Mouse (Mus musculus) layer of hippocampus, adult 9-10 months (tissue): ENCODE results near the gene Cnmd.

Source experiments
- DNase-seq: peaks from one replicate; pipeline ENCODE4 v3.0.0; 2022; ENCODE audit warnings: low spot score

Cnmd gene

GRCm38 (mm10) chr14:79645378-79645777 is 16.6 kb downstream of the Cnmd start:
- no peak for DNase-seq

GRCm38 (mm10) chr14:79642063-79642462 is 19.9 kb downstream of the Cnmd start:
- DNase-seq, result no peak

- DNase-seq, result no peak
These were observed 25.2 kb downstream of the Cnmd start for GRCm38 (mm10) chr14:79636814-79637213.

DNA sequence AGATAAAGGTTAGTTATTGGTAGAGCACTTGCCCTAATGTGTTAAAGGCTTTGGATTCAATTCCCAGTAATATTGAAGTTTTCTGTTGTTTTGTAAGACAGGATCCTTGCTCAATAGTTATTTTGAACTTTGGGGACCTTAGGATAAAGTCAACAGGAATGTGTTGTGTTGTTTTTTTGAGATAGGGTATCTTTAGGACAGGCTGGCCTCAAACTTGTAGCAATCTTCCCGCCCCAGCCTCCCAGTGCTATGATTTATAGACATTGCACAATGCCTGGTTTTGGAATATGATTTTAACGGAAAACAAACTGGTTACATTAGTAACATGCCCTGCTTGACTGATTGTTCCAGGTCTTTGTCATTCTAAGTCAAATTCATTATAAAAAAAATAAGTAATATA is 28.8 kb downstream of the Cnmd start:
- DNase-seq, result no peak

GRCm38 (mm10) chr14:79632330-79632729 is 29.6 kb downstream of the Cnmd start:
- no peak for DNase-seq

DNA sequence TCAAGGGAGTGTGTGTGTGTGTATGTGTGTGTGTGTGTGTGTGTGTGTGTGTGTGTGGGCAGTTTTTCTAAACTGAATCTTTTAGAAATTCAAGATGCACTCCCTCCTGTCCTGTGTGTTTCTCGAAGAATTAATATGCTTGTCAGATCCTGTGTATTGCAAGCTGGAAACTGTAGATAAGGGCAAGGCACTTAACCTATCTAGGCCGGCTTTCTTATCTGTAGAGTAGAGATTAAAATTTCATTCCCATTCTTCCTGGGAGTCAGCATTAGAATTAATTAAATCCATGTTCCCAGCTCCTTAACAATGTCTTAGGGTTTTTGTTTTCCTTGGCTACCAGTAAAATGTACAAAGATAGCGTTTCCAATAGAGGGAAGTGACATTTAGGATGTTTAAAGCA is 40.8 kb downstream of the Cnmd start:
- no peak for DNase-seq

DNA sequence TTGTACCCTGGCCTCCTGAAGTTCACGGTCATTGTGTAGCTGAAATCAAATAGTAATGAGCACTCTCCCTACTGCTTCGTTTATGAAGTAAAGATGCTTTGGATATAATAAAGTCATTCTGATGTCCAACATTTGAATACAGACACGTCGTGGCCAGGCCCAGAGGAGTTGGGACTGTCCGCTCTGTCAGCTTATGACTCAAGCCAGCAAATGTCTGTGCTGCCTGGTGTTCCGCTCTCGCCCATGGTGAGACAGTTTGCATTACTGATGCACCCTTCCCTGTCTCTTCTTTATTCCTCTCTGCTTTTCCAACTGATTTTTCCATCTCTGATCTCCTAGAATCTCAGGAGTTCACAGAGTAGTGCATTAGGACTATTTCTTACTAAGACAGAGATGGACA is 42.2 kb downstream of the Cnmd start:
- DNase-seq, result no peak

DNA sequence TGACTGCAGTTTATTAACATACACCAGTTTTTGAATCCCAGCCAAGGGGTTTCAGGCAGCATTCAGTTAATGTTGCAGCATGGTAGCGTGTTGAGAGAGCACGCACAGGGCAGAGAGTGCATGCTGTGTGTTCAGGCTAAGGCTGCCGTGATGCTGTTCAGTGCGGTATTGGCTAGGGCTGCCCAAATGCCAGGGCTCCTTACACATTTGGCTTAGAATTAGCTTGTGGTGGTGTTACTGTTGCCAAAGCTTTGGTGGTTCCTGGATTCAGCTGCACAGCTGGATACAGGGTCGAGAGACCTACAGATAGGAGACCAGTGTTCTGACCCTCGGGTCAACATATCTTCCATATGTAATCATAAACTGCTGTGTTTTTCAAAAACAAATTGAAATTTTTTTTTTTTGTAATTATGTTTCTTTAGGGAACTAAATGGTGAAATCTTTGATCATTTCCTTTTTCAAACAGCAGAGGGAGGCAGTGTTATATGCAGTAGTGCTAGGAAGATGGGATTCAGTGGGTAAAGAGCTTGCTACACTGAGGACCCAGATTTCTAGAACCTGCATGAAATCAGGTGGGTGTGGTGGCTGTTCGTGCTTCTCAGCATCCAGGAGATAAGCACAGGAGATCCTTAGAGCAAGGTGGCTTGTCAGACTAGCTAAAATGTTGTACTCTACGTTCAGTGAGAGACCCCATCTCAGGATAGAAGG is 44.7 kb downstream of the Cnmd start:
- DNase-seq, result peak; percentile 66

GRCm38 (mm10) chr14:79608286-79608685 is 53.7 kb downstream of the Cnmd start:
- DNase-seq, result no peak

DNA sequence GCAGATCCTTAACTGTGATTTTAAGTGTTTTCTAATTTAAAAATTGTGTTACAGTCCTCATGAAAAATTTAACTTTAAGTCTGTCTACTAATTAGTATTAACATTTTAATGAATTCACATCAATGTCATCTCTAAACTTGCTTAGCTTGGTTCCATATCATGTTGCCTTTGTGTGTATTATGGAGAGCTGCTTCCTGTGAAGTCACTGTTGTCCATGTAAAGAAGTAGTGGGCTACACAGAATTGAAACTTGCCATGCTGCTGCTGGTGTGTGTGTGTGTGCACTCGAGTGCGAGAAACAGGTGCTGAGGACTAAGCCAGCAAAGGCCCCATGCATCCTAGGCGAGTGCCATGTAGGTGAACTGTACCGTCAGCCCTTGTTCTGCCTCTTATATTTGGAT is 54.6 kb downstream of the Cnmd start:
- no peak for DNase-seq

GRCm38 (mm10) chr14:79606867-79607266 is 55.1 kb downstream of the Cnmd start:
- DNase-seq, result peak; percentile 24

DNA sequence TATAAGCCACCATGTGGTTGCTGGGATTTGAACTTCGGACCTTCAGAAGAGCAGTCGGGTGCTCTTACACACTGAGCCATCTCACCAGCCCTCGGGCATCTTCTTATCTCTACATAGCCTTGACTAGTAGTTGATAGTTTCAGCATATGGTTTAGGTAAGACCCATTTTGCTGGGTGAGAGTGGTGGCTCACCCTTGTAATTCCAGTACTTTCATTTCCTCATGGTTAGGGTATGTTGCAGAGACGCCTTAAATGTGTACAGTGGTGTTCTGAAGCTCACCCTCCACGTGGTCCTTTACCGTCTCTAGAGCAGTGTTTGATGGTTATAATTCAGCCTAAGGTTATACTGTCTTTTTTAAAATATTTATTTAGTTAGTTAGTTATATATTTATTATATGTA is 55.6 kb downstream of the Cnmd start:
- DNase-seq, result no peak

- DNase-seq, result no peak
These were observed 56.1 kb downstream of the Cnmd start for GRCm38 (mm10) chr14:79605881-79606280.

GRCm38 (mm10) chr14:79596602-79597001 is 65.4 kb downstream of the Cnmd start:
- no peak for DNase-seq

DNA sequence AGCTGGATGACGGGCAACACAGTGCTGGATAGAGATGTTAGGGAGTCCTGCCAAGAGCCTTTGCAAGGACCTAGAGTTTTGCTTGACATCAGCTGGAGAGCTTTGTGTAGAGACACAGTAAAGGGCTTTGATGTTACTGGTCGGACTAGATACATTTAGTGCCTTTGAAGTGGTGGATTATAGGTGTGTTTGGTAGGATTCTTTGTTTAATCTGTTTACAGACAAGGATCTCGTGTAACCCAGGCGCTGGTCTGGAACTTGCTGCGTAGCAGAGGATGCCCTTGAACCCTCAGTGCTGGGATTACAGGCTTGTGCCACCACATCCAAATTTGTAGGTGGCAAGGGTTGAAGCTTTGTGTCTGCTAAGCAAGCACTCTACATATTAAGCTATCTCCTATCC is 67.9 kb downstream of the Cnmd start:
- no peak for DNase-seq

DNA sequence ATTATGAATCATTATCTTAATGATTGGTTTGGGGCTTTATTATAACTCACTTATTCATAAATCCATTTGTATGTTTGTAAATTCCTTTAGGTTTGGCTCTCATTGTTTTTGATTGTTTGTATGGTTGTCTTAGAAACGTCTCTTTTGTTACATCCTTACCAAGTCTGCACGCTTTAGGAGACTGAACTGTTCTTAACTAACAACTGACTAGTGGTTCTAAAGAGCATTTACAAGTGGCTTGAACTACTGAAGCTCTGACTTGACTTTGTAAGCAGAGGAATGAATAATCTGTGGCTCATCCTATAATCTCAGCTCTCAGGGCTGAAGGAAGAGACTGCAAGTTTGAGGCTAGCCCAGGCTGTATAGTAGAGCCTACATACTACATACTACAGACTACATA is 70.4 kb downstream of the Cnmd start:
- DNase-seq, result no peak

- DNase-seq, result no peak
These were observed 71.1 kb downstream of the Cnmd start for GRCm38 (mm10) chr14:79590916-79591315.

DNA sequence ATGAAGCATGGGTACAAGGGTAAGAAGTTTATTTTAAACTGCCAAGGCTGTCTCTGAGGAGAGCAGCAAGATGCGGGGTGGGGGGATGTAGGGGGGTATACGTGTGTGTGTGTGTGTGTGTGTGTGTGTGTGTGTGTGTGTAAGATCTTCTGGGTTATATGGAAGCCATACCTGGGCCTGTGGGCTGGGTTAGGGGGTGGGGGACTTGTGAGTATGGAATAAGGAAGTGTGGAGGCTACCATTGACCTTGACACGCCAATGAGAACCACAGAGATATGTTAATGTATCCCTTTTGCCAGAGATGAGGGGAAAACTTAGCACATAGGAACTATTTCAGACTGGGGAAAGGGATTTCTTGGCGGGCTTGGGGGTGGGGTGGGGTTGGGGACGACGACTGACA is 72.6 kb downstream of the Cnmd start:
- DNase-seq, result no peak

GRCm38 (mm10) chr14:79588534-79588951 is 73.4 kb downstream of the Cnmd start:
- DNase-seq, result no peak

GRCm38 (mm10) chr14:79587852-79588229 is 74.1 kb downstream of the Cnmd start:
- no peak for DNase-seq
